Mouse (Mus musculus) R1 (cell line): ENCODE measurements around the gene Tmem9.

Experiments used
- DNase-seq: peaks from one replicate; pipeline ENCODE4 v3.0.0-alpha.2; 2018; ENCODE audit warnings: low read depth, low spot score

Tmem9 gene

GRCm38 (mm10) chr1:136007211-136008158 lies at the start of gene Tmem9:
Gene Tmem9 (plus strand): TSS chr1:136008150.
- DNase-seq, result peak; percentile 97

GRCm38 (mm10) chr1:135958483-135958882 lies 49.5 kb upstream of the Tmem9 start:
- peak; percentile 55 for DNase-seq

GRCm38 (mm10) chr1:135963177-135963576 lies 44.8 kb upstream of the Tmem9 start:
- DNase-seq, result no peak

GRCm38 (mm10) chr1:135964561-135964960 lies 43.4 kb upstream of the Tmem9 start:
- no peak for DNase-seq

- no peak for DNase-seq
These were observed 40.2 kb upstream of the Tmem9 start for GRCm38 (mm10) chr1:135967739-135968138.

- no peak for DNase-seq
These were observed 37.5 kb upstream of the Tmem9 start for GRCm38 (mm10) chr1:135970486-135970885.

GRCm38 (mm10) chr1:135972576-135972975 lies 35.4 kb upstream of the Tmem9 start:
- no peak for DNase-seq

GRCm38 (mm10) chr1:135984105-135984504 lies 23.8 kb upstream of the Tmem9 start:
- no peak for DNase-seq

GRCm38 (mm10) chr1:135989876-135990275 lies 18.1 kb upstream of the Tmem9 start:
- DNase-seq, result no peak

GRCm38 (mm10) chr1:135993470-135993869 lies 14.5 kb upstream of the Tmem9 start:
- no peak for DNase-seq

- DNase-seq, result no peak
These were observed 10.4 kb upstream of the Tmem9 start for GRCm38 (mm10) chr1:135997537-135997936.

- DNase-seq, result no peak
These were observed 8.1 kb upstream of the Tmem9 start for GRCm38 (mm10) chr1:135999720-136000287.

GRCm38 (mm10) chr1:136001438-136001837 lies 6.5 kb upstream of the Tmem9 start:
- DNase-seq, result no peak

GRCm38 (mm10) chr1:136006292-136006748 lies 1.6 kb upstream of the Tmem9 start, which contains the start of gene Igfn1:
Gene Igfn1 (minus strand): TSS chr1:136006342.
- DNase-seq, result no peak

- no peak for DNase-seq
These were observed 196 bp downstream of the Tmem9 start for GRCm38 (mm10) chr1:136008159-136008533.

- DNase-seq, result no peak
These were observed 2.3 kb downstream of the Tmem9 start for GRCm38 (mm10) chr1:136010247-136010646.

- DNase-seq, result no peak
These were observed 5.6 kb downstream of the Tmem9 start for GRCm38 (mm10) chr1:136013513-136013912.

- DNase-seq, result no peak
These were observed 7.0 kb downstream of the Tmem9 start for GRCm38 (mm10) chr1:136014796-136015502.

- DNase-seq, result no peak
These were observed 9.4 kb downstream of the Tmem9 start for GRCm38 (mm10) chr1:136017307-136017706.

GRCm38 (mm10) chr1:136017907-136018313 lies 10.0 kb downstream of the Tmem9 start:
- peak; percentile 97 for DNase-seq

GRCm38 (mm10) chr1:136018390-136019189 lies 10.6 kb downstream of the Tmem9 start:
- peak; percentile 68 for DNase-seq
